Mouse (Mus musculus): ENCODE results near the gene Vmn2r81.
"Not testable (repeated sequence)": the region's sequence is repeated elsewhere in the genome, so short reads cannot be mapped to it uniquely, and the experiment has no call there.

Vmn2r81 gene

GRCm38 (mm10) chr10:79247392-79247791 is at the start of gene Vmn2r81:
Gene Vmn2r81, plus strand, starts transcription at chr10:79247692.
- not testable (repeated sequence) for DNase-seq (ENCODE audit: low read depth, low spot score)

GRCm38 (mm10) chr10:79199973-79200372 is 47.5 kb upstream of the Vmn2r81 start:
- not testable (repeated sequence) for DNase-seq (ENCODE audit: low read depth, low spot score)

GRCm38 (mm10) chr10:79220432-79220831 is 27.1 kb upstream of the Vmn2r81 start:
- DNase-seq (ENCODE audit: low read depth, low spot score), result no peak

- DNase-seq (ENCODE audit: low read depth, low spot score), result no peak
These were observed 25.9 kb upstream of the Vmn2r81 start for GRCm38 (mm10) chr10:79221606-79222005.

GRCm38 (mm10) chr10:79222214-79222613 is 25.3 kb upstream of the Vmn2r81 start:
- no peak for DNase-seq (ENCODE audit: low read depth, low spot score)

- DNase-seq (ENCODE audit: low read depth, low spot score), result peak; percentile 36
These were observed 74.7 kb downstream of the Vmn2r81 start for GRCm38 (mm10) chr10:79322033-79322736.

GRCm38 (mm10) chr10:79322737-79323086 is 75.2 kb downstream of the Vmn2r81 start:
- no peak for DNase-seq (ENCODE audit: low read depth, low spot score)
